Mouse (Mus musculus) erythroblast, adult 5-6 weeks (primary cell): ENCODE data around the gene Gm20388. TPM values are rescaled to one million over a fixed set of nuclear protein-coding genes. Genes with fewer than 3 reads are reported as not detected.

Source experiments
- ATAC-seq: replicated peaks from 2 replicates; pipeline ENCODE4 v1.8.0; 2016; ENCODE audit warnings: moderate number of reproducible peaks, mild to moderate bottlenecking, moderate TSS enrichment, inconsistent platforms; ENCODE audit not compliant: poor library complexity, low FRiP score, severe bottlenecking
- total RNA-seq, 2 experiments: library from RNA; stranded (forward) in 1 of 2; stranded (reverse) in 1 of 2; fragments of 150-400 nt in 1 of 2; fragments of 200-764, 138-1000 nt in 1 of 2; gene quantifications; 2 replicates each; pipeline versions ENCODE4 v1.2.3 to v1.2.4; 2015 to 2017; ENCODE audit warnings: low replicate concordance in 2 of 2

The Gm20388 gene
- total RNA-seq (2015; ENCODE audit: low replicate concordance) (2.9 and 5.2 TPM in 2 replicates), total RNA-seq (2017; ENCODE audit: low replicate concordance) (0.28 and 7.8 TPM in 2 replicates)

DNA sequence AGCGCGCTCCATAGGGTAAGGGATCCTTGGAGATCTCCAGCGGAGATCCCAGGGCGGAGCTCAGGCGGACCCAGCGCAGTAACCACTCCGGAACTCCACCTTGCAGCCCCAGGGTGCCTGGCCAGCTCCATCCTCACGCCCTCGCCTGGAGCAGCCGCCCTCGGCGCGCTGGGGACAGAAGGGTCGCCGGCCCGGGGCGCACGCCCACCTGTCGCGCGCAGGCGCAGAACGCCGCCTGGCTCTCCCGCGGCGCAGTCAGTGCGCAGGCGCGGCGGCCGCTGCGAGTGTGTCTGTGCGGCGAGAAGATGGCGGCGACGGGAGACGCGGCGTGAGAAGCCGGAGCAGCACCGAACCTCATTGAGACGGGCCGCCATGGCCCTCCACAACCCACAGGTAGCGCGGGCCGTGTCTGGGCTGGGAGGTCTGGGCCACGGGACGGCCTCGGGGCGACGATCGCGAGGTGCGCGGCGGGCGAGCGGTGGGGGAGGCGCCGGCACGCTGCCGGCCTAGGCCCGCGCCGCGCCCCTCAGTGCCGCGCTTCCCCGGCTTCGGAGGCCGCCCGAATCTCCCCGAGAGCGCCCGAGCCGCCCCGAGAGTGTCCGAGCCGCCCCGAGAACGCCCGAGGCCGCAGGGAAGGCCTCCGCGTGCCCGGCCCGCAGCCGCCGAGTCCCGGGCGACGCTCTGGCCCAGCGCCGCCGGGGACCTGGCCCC lies at the start of gene Gm20388:
Gene Gm20388, plus strand, starts transcription at position 295 of the 711 bp plus-strand sequence.
- peak; percentile 77 for ATAC-seq

DNA sequence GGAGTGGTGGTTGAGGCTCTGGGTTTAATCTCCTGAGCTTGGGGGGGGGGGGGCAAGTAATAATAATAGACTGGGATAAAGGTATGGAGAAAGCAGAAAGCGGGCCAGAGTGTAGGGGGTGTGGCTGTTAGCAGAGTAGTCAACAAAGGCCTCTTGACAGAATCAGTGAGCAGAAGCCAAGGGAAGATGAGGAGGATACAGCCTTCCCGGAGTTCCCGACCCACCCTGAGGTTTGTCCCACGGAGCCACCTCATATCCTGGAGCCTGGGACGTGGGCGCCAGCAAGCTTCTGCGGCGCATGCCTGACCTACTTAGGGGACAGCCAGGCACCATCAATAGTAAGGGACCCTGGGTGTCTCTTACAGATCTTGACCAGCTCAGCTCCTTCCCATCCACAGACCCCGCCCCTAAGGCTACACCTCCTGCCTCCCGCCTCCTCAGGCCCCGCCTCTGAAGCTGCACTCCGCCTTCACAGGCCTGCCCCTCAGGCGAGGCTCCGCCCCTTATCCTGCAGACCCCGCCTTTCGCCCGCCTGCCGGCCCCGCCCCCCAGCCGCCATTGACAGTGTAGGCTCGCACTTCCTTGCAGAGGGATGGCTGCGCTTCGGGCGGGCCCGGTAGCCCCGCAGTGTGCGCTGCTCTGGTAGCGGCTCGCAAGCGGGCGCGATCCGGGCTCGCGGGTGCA lies 48.8 kb upstream of the Gm20388 start, which contains the start of gene Klhl36:
Gene Klhl36, plus strand, starts transcription at position 561 of the 684 bp plus-strand sequence.
- peak; percentile 93 for ATAC-seq

DNA sequence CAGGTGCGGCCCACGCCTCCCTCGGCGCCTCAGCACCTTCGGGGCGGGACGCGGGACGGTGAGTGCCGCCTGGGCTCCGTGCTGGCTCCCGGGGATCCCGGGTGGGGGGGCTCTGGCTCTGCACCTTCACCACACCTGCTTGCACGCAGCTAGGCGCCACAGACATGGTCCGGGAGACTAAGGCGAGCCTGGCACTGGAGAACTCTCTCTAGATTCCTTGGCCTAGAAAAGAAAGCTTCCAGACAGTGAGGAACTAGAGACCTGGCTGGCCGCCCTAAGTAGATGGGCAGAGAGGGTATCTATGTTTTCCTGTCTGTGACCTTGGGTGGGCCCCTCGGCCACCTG lies 48.3 kb upstream of the Gm20388 start:
- ATAC-seq: no peak

DNA sequence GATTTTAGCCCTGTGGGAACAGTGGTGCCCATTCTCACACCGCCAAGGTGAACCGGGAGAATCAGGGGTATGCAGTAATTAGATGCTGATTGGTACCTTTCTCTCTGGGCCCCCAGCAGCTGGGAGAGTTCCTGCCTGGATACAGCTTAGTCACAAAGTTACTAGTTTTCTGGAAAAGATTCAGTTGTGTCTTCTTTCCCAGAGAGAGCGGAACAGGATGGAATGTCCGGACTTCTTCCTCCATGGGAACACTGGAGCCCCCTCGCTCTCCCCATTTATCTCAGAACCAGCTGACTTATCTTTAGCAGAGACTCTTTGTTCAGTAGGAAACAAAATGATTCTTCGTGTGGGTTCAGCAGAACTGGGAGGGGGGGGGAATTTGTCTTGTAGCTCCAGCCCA lies 47.9 kb upstream of the Gm20388 start:
- ATAC-seq: no peak

DNA sequence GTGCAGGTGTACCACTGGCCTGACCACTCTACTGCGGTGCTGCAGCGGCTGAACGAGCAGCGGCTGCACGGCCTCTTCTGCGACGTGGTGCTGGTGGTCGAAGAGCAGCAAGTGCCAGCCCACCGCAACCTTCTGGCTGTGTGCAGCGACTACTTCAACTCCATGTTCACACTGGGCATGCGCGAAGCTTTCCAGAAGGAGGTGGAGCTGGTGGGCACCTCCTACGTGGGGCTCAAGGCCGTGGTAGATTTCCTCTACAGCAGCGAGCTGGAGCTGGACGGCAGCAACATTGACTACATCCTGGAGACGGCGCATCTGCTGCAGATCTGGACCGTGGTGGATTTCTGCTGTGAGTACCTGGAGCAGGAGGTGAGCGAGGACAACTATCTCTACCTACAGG lies 41.0 kb upstream of the Gm20388 start:
- no peak for ATAC-seq

DNA sequence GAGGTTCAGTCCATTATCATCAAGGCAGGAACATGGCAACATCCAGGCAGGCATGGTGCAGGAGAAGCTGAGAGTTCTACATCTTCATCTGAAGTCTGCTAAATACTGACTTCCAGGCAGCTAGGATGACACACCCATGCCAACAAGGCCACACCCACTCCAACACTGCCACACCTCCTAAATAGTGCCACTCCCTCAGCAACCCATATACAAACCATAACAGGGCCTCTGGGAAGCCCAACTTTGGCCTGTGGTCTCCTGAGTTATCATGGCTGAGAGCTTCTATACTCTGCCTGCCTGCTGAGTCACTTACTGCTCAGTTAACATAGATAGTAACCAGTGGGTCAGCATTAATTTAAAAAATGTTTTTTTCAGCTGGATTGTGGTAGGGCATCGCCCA lies 37.5 kb upstream of the Gm20388 start:
- peak; percentile 79 for ATAC-seq

DNA sequence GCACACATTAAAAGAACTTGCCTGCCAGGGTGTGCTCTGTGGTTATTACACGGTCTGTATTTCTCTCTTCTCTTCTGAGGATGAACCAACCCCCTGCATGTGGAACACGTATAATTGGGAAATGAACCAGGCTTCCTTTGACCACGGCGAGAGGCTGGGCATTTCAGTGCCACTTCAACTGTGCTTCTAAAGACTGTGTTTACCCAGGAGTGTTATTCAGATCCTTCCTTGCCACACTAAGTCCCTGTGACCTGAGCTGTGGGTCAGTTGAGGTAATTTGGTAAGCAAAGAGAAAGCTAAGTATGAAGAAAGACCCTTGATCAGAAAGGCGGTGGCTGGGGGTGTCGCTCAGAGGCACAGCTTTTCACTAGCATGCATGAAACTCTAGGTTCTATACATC lies 29.3 kb upstream of the Gm20388 start:
- ATAC-seq: no peak

DNA sequence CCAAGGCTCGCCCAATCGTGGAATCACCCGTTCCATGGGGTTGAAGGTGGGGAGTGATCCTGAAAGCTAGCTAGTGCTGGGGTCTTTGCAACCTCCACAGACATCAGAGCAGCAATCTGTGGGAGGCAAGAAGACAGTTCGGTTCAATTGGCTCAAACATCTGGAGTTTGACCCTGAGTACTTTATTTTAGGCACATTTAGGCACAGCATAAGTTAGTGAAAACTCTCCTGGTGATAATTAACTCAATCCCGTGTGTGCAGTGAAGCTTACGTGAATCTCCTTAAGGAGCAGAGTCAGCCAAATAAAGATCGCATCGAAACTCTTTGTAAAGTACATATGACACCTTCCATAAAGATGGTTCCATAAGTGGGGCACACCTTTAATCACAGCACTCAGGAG lies 28.7 kb upstream of the Gm20388 start:
- no peak for ATAC-seq

DNA sequence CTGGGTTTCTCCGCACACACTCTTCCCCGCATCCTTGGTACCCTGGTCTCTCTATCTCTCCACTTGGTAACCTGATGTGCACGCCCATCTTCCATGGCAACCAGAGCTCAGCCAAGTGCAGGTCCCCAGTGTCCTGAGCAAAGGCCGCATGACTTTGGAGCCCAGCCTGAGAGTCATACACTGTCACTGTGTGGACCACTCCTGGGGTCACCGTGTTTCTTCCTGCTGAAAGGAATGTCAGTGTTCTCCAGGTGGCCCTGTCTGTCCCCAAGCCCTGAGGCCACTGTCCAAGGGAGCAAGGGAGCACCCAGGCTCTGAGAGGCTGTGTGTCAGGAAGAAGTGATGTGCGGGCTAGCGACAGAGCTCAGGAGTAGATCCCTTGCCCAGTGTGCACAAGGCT lies 27.4 kb upstream of the Gm20388 start:
- ATAC-seq: no peak

DNA sequence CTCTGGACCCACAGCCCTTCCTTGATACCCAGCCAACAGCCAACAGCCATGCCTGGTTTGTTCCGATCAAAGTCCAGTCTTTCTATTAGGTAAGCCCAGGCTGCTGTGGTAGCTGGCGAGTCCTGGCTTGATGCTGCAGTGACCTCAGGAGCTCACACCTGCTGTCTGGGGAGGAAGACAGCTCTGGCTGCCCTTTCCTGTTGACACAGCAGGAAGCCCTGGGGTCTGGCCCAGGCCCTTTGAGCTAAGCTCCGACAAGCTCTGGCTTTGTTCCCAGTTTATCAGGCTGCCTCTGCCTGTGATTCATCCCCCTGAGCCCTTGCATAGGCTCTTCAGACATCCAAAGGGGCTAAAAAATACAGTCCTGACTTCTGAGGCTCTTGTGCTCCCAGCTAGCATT lies 25.0 kb upstream of the Gm20388 start:
- no peak for ATAC-seq

DNA sequence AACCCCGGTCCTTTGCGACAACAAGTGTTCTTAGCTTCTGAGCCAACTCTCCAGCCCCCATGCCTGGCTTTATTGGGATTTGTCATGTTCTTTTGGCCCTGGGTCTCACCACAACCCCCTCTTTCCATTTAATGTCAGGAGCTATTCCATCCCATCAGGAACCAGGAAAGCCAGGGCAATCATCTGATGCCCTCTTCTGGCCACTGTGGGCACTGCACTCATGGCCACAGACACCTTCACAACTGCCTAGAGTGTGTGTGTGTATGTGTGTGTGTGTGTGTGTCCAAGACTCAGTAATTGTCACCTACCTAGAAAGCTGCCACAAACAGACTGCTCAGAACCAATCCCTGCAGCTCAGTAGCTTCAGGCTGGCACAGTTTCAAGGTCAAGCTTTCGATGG lies 23.5 kb upstream of the Gm20388 start:
- peak; percentile 89 for ATAC-seq

DNA sequence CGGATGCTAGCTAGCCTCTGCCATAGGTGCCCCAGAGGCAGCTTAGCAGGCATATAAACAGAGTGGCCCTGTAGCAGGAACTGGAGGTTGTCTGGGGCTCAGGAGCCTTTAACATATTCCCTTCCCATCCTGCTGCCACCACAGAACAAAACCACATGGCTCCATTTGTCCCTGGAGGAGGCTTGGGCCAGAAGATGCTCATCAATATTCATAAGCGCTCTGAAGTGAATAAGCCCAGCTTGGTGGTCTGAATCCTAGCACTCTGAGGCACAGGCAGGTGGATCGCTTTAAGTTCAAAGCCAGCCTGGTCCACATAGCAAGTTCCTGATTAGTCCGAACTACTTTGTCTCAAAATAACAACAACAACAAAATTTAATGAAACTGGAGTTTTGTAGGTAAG lies 22.6 kb upstream of the Gm20388 start:
- no peak for ATAC-seq

DNA sequence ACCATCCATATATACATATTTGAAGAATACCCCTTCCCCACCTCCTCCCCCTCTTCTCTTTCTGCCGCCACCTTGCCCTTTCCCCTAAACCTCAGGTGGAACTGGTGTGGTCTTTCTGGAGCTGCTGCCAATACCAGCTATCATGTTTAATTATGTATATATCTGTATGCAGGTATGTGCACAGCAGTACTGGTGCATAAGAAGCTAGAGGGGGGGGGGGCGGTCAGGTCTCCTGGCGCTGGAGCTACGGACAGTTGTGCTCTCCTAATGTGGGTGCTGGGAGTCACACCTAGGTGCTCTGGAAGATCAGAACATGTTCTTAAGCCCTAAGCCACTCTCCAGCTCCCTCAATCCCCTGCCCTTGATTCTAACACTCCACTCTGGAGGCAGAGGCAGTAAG lies 13.6 kb upstream of the Gm20388 start:
- ATAC-seq: no peak

DNA sequence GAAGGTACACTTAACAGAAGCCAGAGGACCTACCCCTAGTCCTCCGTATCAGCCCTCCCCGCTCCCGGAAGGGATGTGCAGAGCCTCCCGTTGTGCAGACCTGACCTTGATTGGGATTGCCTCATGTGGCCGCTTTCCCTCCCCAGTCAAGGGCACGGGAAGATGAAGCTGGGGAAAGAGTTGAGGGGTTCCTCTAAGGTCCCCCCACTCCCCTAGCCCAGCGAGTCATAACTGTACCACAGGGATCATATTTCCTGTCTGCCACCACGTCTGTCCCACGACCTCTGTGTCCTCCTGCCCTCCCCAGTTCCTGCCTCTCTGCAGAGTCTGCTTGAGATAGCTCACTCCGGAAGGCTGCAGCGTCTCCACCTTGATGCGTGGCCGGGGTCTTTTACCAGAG lies 12.7 kb upstream of the Gm20388 start:
- peak; percentile 57; the same call in 1 of the 2 replicates for ATAC-seq

DNA sequence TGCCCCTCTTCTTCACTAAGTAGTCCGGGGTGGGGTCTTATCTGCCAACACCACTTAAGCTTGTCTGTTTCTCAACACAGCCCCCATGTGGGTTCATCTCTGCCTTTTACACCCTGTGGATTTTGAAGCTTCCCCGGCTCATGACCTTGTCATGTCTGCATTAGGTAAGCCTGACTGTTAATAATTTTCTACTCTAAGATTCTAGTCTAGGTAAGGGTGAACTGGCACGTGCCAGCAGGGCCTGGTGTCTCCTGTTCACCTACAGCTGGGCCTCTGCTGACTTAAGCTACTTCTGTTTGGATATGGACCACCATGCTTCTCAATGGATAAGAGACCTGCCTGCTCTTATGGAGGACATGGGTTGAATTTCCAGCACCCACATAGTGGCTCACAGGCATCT lies 9.3 kb upstream of the Gm20388 start:
- ATAC-seq: no peak

DNA sequence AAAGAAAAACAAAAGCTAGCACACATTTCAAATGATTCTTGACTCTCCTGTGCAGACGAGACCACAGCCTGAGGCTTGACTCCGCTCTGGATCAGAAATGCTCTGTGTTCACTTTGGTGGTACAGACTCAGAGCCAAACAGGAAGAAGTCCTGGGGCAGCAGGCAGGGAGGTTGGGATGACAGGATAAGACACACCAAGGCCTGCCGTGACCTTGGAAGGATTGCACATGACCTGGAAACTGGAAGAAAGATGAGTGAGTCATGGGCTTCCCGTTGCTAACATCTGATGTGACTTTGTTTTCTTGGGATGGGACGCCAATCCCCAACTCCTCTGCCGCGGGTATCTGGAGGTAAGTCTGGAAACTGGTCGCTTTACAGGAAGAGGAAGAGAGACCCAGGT lies 8.7 kb upstream of the Gm20388 start:
- no peak for ATAC-seq

DNA sequence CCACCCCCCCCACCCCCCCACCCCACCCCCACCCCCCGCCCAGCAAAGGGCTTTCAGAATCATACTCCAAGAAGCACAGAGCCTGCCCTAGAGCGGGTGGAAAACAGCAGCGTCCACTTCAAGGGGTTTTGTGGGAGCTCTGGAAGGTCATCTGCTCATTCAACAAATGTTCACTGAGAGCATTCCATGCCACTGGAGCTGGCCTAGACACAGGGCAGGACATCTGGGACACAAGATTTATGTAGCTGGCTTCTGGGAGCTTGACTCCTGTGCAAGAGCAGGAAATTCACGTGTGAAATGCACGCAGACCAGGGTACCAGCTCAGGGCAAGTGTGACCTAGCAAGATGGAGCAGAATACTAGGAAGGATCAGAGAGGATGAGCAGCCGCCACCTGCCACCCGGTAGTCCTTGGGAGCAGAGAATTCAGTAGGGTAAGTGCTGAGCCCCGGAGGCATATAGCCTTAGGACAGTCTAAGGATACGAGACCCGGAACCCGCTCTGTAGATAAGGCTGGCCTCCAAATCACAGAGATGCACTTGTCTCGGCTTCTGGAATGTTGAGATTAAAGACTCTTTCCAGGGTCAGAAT lies 6.2 kb upstream of the Gm20388 start:
- no peak for ATAC-seq

DNA sequence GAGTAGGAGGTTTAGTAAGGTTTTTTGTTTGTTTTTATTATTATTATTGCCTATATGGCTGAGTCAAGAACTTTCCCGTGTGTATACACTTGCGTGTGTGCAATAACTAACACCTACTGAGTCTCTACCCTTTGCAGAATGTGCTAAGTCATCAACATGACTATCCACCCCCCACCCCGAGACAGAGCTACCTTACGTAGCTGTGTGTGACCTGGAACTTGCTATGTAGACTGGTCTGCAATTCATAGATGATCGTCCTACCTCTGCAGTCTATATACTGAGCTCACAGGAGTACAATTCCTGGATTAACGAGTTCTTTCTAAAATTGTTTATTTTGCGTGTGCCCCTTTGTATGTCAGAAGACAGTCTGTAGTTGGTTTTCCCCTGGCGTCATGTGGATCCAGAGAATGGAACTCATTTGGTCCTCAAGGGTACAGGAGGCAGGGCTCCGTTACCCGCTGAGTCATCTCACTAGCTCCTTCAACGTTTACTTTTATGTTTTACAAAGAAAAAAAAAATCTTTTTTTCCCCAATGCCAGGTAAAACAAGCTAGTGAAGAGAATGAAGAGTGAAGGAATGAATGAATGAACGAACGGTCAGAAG lies 596 bp upstream of the Gm20388 start, which contains the start of gene Usp10:
Gene Usp10, plus strand, starts transcription at position 417 of the 603 bp plus-strand sequence.
- peak; percentile 71 for ATAC-seq

DNA sequence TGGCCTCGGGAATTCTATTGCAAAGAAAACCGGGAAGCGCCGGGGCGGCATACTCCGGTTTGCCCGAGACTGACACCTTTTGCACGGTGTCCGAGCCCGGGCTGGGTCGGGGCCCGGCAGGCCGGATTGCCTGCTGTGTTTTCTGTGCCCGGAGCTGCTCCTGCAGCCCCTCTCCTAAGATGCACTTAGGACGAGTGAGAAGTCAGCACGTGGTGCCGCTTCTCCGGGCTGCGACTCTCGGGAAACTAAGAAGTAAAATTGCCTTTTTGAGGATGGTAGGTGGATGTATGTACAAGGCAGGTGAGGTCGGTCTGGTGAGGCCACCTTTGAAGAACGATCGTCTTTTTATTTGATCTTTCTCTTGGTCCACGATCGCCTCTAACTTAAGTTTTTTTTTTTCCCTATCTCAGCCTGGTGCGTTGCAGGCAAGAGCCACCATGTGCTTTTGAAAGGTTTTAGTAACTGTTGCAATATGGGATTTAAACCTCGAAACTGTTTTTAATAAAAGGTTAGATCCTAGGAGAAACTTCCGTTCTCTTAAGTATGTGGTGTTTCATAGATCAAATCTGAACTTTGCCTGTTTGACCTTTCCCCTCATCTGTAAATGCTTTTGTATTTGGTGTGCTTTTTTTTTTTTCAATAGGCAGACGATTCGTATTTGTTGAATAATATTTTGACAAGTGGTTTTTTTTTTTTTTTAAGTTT lies 769 bp downstream of the Gm20388 start:
- no peak for ATAC-seq

DNA sequence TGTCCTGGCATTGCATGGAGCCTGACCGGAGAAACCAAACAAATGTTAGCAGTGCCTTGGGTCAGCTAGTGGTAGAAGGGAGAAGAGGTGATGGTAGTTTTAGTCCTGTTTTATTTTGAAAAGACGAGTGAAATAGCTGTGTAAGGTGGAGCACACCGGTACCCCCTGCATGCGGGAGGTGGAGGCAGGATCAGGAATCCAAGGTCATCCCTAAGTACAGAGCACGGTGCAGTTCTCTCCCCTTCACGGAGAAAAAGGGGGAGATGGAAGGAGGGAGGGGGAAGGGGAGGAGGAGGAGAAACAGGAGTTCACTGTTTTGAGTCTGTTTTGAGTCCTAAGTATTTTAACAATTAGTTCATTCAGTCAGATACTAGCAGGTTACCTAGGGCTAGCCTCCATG lies 2.0 kb downstream of the Gm20388 start:
- no peak for ATAC-seq
